Mouse (Mus musculus) hindbrain, embryonic 13.5 days (tissue): ENCODE data around the gene 2300009A05Rik. TPM values are rescaled to one million over a fixed set of nuclear protein-coding genes. Genes with fewer than 3 reads are reported as not detected.

Source experiments
- ATAC-seq: fragments of 200-750 bp; cut with Nextera tagmentation; 2 replicates; pipeline ENCODE4 v1.8.0; 2017; ENCODE audit warnings: moderate TSS enrichment; ENCODE audit not compliant: low FRiP score
- H3K27ac ChIP-seq: fragments of 300-500 bp; sonication (generic); 2 replicates; pipeline ENCODE4 v1.5.1; 2015; ENCODE audit warnings: inconsistent platforms, mild to moderate bottlenecking, moderate library complexity
- H3K27me3 ChIP-seq: fragments of 300-500 bp; sonication (generic); 2 replicates; pipeline ENCODE4 v1.6.1; 2015; ENCODE audit warnings: mild to moderate bottlenecking, inconsistent platforms
- H3K36me3 ChIP-seq: fragments of 300-500 bp; sonication (generic); 2 replicates; pipeline ENCODE4 v1.6.1; 2015; ENCODE audit warnings: mild to moderate bottlenecking, inconsistent platforms
- H3K4me1 ChIP-seq: fragments of 300-500 bp; sonication (generic); replicated peaks from 2 replicates; pipeline ENCODE4 v1.6.1; 2015; ENCODE audit warnings: inconsistent platforms
- H3K4me2 ChIP-seq: fragments of 300-500 bp; sonication (generic); 2 replicates; pipeline ENCODE4 v1.6.1; 2015; ENCODE audit warnings: inconsistent platforms, mild to moderate bottlenecking, moderate library complexity
- H3K4me3 ChIP-seq: fragments of 300-500 bp; sonication (generic); 2 replicates; pipeline ENCODE4 v1.5.1; 2015; ENCODE audit warnings: mild to moderate bottlenecking, inconsistent platforms
- H3K9ac ChIP-seq: fragments of 300-500 bp; sonication (generic); 2 replicates; pipeline ENCODE4 v1.6.1; 2015; ENCODE audit warnings: mild to moderate bottlenecking, inconsistent platforms
- H3K9me3 ChIP-seq: fragments of 300-500 bp; sonication (generic); 2 replicates; pipeline ENCODE4 v1.6.1; 2016; ENCODE audit warnings: inconsistent platforms
- WGBS: fragments of 180-500 bp; shearing (Covaris S2); methylation state at CpG from one replicate; pipeline ENCODE4 v1.1.7; 2015; 5-methylcytosine and 5-hydroxymethylcytosine counted together
- polyA plus RNA-seq: library from polyadenylated mRNA; unstranded; fragments of >200 nt; fragmentation: Nextera tagmentation; extraction: Ambion mirVana; gene quantifications from 2 replicates; pipeline ENCODE4 v1.2.1, GENCODE M21; 2015

Gene 2300009A05Rik
- 68.5 and 69.1 TPM in 2 replicates for polyA plus RNA-seq

GRCm38 (mm10) chr9:63398611-63399462, at the start of gene 2300009A05Rik:
Gene 2300009A05Rik, minus strand, starts transcription at chr9:63399246.
- Histone ChIP-seq H3K9me3 (no peaks in the 10 kb centered on the region), H3K4me1 (peaks cover 20% of the 10 kb centered on the region), H3K4me2 (peak within 1 kb of the TSS; percentile 92), H3K27me3 (no peaks in the 10 kb centered on the region), H3K4me3 (peak within 1 kb of the TSS; percentile 97), H3K9ac (peak within 1 kb of the TSS; percentile 96), H3K36me3 (no peaks in the 10 kb centered on the region), H3K27ac (peak within 1 kb of the TSS; percentile 89)
- WGBS: under 1% methylated on average over 71 of the region's 74 CpGs
- ATAC-seq: peak; percentile 94

- ATAC-seq: no peak
- Histone ChIP-seq H3K4me2 (no peak overlapping the region), H3K4me1 (no peaks in the 10 kb centered on the region), H3K9ac (no peak overlapping the region), H3K27me3 (no peaks in the 10 kb centered on the region), H3K4me3 (no peak overlapping the region), H3K27ac (no peak overlapping the region), H3K9me3 (no peaks in the 10 kb centered on the region), H3K36me3 (no peaks in the 10 kb centered on the region)
- 77% methylated on average over 6 of the region's 6 CpGs for WGBS
Observed at GRCm38 (mm10) chr9:63443695-63444094, 44.6 kb upstream of the 2300009A05Rik start.

GRCm38 (mm10) chr9:63430652-63431051, 31.6 kb upstream of the 2300009A05Rik start:
- no peak overlapping the region for H3K4me2 ChIP-seq
- ATAC-seq: no peak

GRCm38 (mm10) chr9:63421096-63421736, 22.2 kb upstream of the 2300009A05Rik start:
- no peaks in the 10 kb centered on the region for H3K36me3 ChIP-seq
- H3K27me3 ChIP-seq: no peaks in the 10 kb centered on the region
- no peak for ATAC-seq
- H3K9me3 ChIP-seq: no peaks in the 10 kb centered on the region
- H3K4me2 ChIP-seq: no peak overlapping the region
- 70% methylated on average over 9 of the region's 9 CpGs for WGBS
- H3K9ac ChIP-seq: no peak overlapping the region
- H3K4me1 ChIP-seq: peaks cover 6% of the 10 kb centered on the region; the same call in 1 of the 2 replicates
- no peak overlapping the region for H3K27ac ChIP-seq
- no peak overlapping the region for H3K4me3 ChIP-seq

More at GRCm38 (mm10) chr9:63430652-63431051, 31.6 kb upstream of the 2300009A05Rik start:
- Histone ChIP-seq H3K27me3 (no peaks in the 10 kb centered on the region), H3K9ac (no peak overlapping the region), H3K36me3 (no peaks in the 10 kb centered on the region), H3K27ac (no peak overlapping the region), H3K4me3 (no peak overlapping the region), H3K4me1 (no peaks in the 10 kb centered on the region), H3K9me3 (no peaks in the 10 kb centered on the region)
- 79% methylated on average over 1 of the region's 1 CpGs for WGBS

GRCm38 (mm10) chr9:63420396-63420795, 21.4 kb upstream of the 2300009A05Rik start:
- H3K9ac ChIP-seq: no peak overlapping the region
- H3K27ac ChIP-seq: no peak overlapping the region
- no peaks in the 10 kb centered on the region for H3K36me3 ChIP-seq
- H3K9me3 ChIP-seq: no peaks in the 10 kb centered on the region
- no peak overlapping the region for H3K4me2 ChIP-seq
- peaks cover 6% of the 10 kb centered on the region; the same call in 1 of the 2 replicates for H3K4me1 ChIP-seq
- no peak for ATAC-seq
- H3K4me3 ChIP-seq: no peak overlapping the region
- WGBS: 18% methylated on average over 6 of the region's 6 CpGs
- H3K27me3 ChIP-seq: no peaks in the 10 kb centered on the region

GRCm38 (mm10) chr9:63400176-63400575, 1.1 kb upstream of the 2300009A05Rik start:
- no peak overlapping the region for H3K4me3 ChIP-seq
- H3K27ac ChIP-seq: no peak overlapping the region
- no peak overlapping the region for H3K9ac ChIP-seq
- no peak overlapping the region for H3K4me2 ChIP-seq
- WGBS: 92% methylated on average over 1 of the region's 1 CpGs
- H3K9me3 ChIP-seq: no peaks in the 10 kb centered on the region
- no peak for ATAC-seq
- H3K36me3 ChIP-seq: no peaks in the 10 kb centered on the region
- H3K27me3 ChIP-seq: no peaks in the 10 kb centered on the region
- peaks cover 20% of the 10 kb centered on the region for H3K4me1 ChIP-seq

GRCm38 (mm10) chr9:63399463-63399815, 393 bp upstream of the 2300009A05Rik start:
- Histone ChIP-seq H3K27me3 (no peaks in the 10 kb centered on the region), H3K4me2 (peak overlapping the region; percentile 92), H3K4me1 (peaks cover 20% of the 10 kb centered on the region), H3K9me3 (no peaks in the 10 kb centered on the region), H3K4me3 (peak overlapping the region; percentile 97), H3K36me3 (no peaks in the 10 kb centered on the region), H3K27ac (peak overlapping the region; percentile 89), H3K9ac (peak overlapping the region; percentile 96)
- WGBS: 3% methylated on average over 8 of the region's 8 CpGs
- peak; percentile 76; the same call in 1 of the 2 replicates for ATAC-seq

- H3K27me3 ChIP-seq: no peaks in the 10 kb centered on the region
- ATAC-seq: no peak
- no peak overlapping the region for H3K27ac ChIP-seq
- no peak overlapping the region for H3K9ac ChIP-seq
- H3K4me3 ChIP-seq: no peak overlapping the region
- no peaks in the 10 kb centered on the region for H3K36me3 ChIP-seq
- WGBS: 82% methylated on average over 7 of the region's 7 CpGs
- peaks cover 20% of the 10 kb centered on the region for H3K4me1 ChIP-seq
- H3K9me3 ChIP-seq: no peaks in the 10 kb centered on the region
- H3K4me2 ChIP-seq: peak overlapping the region; percentile 25
Observed at GRCm38 (mm10) chr9:63395612-63396011, 3.4 kb downstream of the 2300009A05Rik start.

- no peak overlapping the region for H3K4me3 ChIP-seq
- H3K9ac ChIP-seq: no peak overlapping the region
- 79% methylated on average over 2 of the region's 2 CpGs for WGBS
- H3K27me3 ChIP-seq: no peaks in the 10 kb centered on the region
- no peaks in the 10 kb centered on the region for H3K9me3 ChIP-seq
- no peak overlapping the region for H3K4me2 ChIP-seq
- H3K27ac ChIP-seq: no peak overlapping the region
- no peaks in the 10 kb centered on the region for H3K36me3 ChIP-seq
- ATAC-seq: no peak
- peaks cover 6% of the 10 kb centered on the region for H3K4me1 ChIP-seq
Observed at GRCm38 (mm10) chr9:63391307-63391706, 7.7 kb downstream of the 2300009A05Rik start.

GRCm38 (mm10) chr9:63382761-63383160, 16.3 kb downstream of the 2300009A05Rik start:
- Histone ChIP-seq H3K9ac (no peak overlapping the region), H3K36me3 (no peaks in the 10 kb centered on the region), H3K4me2 (no peak overlapping the region), H3K27ac (no peak overlapping the region), H3K27me3 (no peaks in the 10 kb centered on the region), H3K4me1 (peaks cover 6% of the 10 kb centered on the region; the same call in 1 of the 2 replicates), H3K4me3 (no peak overlapping the region), H3K9me3 (no peaks in the 10 kb centered on the region)
- 95% methylated on average over 4 of the region's 4 CpGs for WGBS
- no peak for ATAC-seq

- Histone ChIP-seq H3K4me1 (peaks cover 25% of the 10 kb centered on the region), H3K4me2 (no peak overlapping the region), H3K27me3 (no peaks in the 10 kb centered on the region), H3K4me3 (no peak overlapping the region), H3K9ac (no peak overlapping the region), H3K36me3 (no peaks in the 10 kb centered on the region), H3K27ac (no peak overlapping the region), H3K9me3 (no peaks in the 10 kb centered on the region)
- ATAC-seq: no peak
- 91% methylated on average over 3 of the region's 3 CpGs for WGBS
Observed at GRCm38 (mm10) chr9:63380326-63380725, 18.7 kb downstream of the 2300009A05Rik start.

- H3K36me3 ChIP-seq: peaks cover 7% of the 10 kb centered on the region; the same call in 1 of the 2 replicates
- H3K9ac ChIP-seq: peak overlapping the region; percentile 92
- H3K4me2 ChIP-seq: peak overlapping the region; percentile 94
- H3K9me3 ChIP-seq: no peaks in the 10 kb centered on the region
- H3K27me3 ChIP-seq: no peaks in the 10 kb centered on the region
- H3K4me1 ChIP-seq: peaks cover 42% of the 10 kb centered on the region
- 22% methylated on average over 8 of the region's 8 CpGs for WGBS
- peak overlapping the region; percentile 92 for H3K27ac ChIP-seq
- ATAC-seq: no peak
- H3K4me3 ChIP-seq: peak overlapping the region; percentile 85
Observed at GRCm38 (mm10) chr9:63378174-63378573, 20.9 kb downstream of the 2300009A05Rik start.
